Mouse (Mus musculus): ENCODE measurements around the gene Ezh1.
A peak's percentile ranks its signal among the peaks of the same experiment; 100 is the strongest.

Gene Ezh1

GRCm38 (mm10) chr11:101182771-101183517, 43.3 kb downstream of the Ezh1 start:
- DNase-seq (ENCODE audit: extremely low spot score, low read depth, low spot score) = no peak

GRCm38 (mm10) chr11:101181961-101182360, 44.3 kb downstream of the Ezh1 start:
- no peak for DNase-seq (ENCODE audit: extremely low spot score, low read depth, low spot score)

- DNase-seq (ENCODE audit: extremely low spot score, low read depth, low spot score) = no peak
Observed at GRCm38 (mm10) chr11:101180846-101181740, 45.2 kb downstream of the Ezh1 start.

- no peak for DNase-seq (ENCODE audit: extremely low spot score, low read depth, low spot score)
Observed at GRCm38 (mm10) chr11:101180261-101180660, 46.0 kb downstream of the Ezh1 start.

- DNase-seq (ENCODE audit: extremely low spot score, low read depth, low spot score) = no peak
Observed at GRCm38 (mm10) chr11:101179306-101179705, 47.0 kb downstream of the Ezh1 start.

- DNase-seq (ENCODE audit: extremely low spot score, low read depth, low spot score) = no peak
Observed at GRCm38 (mm10) chr11:101178061-101179058, 47.9 kb downstream of the Ezh1 start.

- no peak for DNase-seq (ENCODE audit: extremely low spot score, low read depth, low spot score)
Observed at GRCm38 (mm10) chr11:101176933-101177773, 49.1 kb downstream of the Ezh1 start.

GRCm38 (mm10) chr11:101176117-101176691, 50.1 kb downstream of the Ezh1 start:
- no peak for DNase-seq (ENCODE audit: extremely low spot score, low read depth, low spot score)

GRCm38 (mm10) chr11:101175636-101176116, 50.6 kb downstream of the Ezh1 start:
- DNase-seq (ENCODE audit: extremely low spot score, low read depth, low spot score) = no peak

- no peak for DNase-seq (ENCODE audit: extremely low spot score, low read depth, low spot score)
Observed at GRCm38 (mm10) chr11:101174851-101175628, 51.2 kb downstream of the Ezh1 start, which contains the start of gene Ccr10. Gene Ccr10, minus strand, starts transcription at chr11:101175443.

GRCm38 (mm10) chr11:101174389-101174745, 51.9 kb downstream of the Ezh1 start:
- DNase-seq (ENCODE audit: extremely low spot score, low read depth, low spot score) = no peak

GRCm38 (mm10) chr11:101173631-101174388, 52.5 kb downstream of the Ezh1 start:
- DNase-seq (ENCODE audit: extremely low spot score, low read depth, low spot score) = peak; percentile 73

- no peak for DNase-seq (ENCODE audit: extremely low spot score, low read depth, low spot score)
Observed at GRCm38 (mm10) chr11:101173112-101173511, 53.2 kb downstream of the Ezh1 start.

GRCm38 (mm10) chr11:101172434-101172815, 53.8 kb downstream of the Ezh1 start:
- no peak for DNase-seq (ENCODE audit: extremely low spot score, low read depth, low spot score)

GRCm38 (mm10) chr11:101171721-101172433, 54.4 kb downstream of the Ezh1 start:
- DNase-seq (ENCODE audit: extremely low spot score, low read depth, low spot score) = no peak

GRCm38 (mm10) chr11:101170811-101171610, 55.3 kb downstream of the Ezh1 start, which contains the start of gene Plekhh3:
Gene Plekhh3, minus strand, starts transcription at chr11:101171351.
- peak; percentile 86 for DNase-seq (ENCODE audit: extremely low spot score, low read depth, low spot score)

Data from hindlimb bud, embryonic 11.5 days (tissue).